Mouse (Mus musculus) spleen, adult 2 months (tissue): Measurements from ENCODE around the gene Cntn3. TPM values are rescaled to one million over a fixed set of nuclear protein-coding genes. Genes with fewer than 3 reads are reported as not detected.

Experiments used
- DNase-seq, 2 experiments: peaks; one replicate each; pipeline versions ENCODE4 v3.0.0 to v3.0.0-alpha.2; 2012 to 2021; ENCODE audit warnings: low spot score in 2 of 2, low read depth in 1 of 2
- H3K27ac ChIP-seq: fragments of 200-500 bp; 2 replicates; pipeline ENCODE4 v1.5.1; 2012; ENCODE audit warnings: low read length, inconsistent platforms; ENCODE audit not compliant: insufficient read depth
- H3K27me3 ChIP-seq: fragments of 200-500 bp; 2 replicates; pipeline ENCODE4 v1.6.1; 2012; ENCODE audit warnings: mild to moderate bottlenecking, moderate library complexity, low read length, inconsistent platforms; ENCODE audit not compliant: control insufficient read depth, insufficient read depth
- H3K36me3 ChIP-seq: fragments of 200-500 bp; 2 replicates; pipeline ENCODE4 v1.6.1; 2012; ENCODE audit warnings: mild to moderate bottlenecking, low read length, inconsistent platforms; ENCODE audit not compliant: control insufficient read depth, insufficient read depth
- H3K4me1 ChIP-seq: fragments of 200-500 bp; 2 replicates; pipeline ENCODE4 v1.6.1; 2011; ENCODE audit warnings: inconsistent platforms; ENCODE audit not compliant: control insufficient read depth, insufficient read depth, insufficient read length
- H3K4me3 ChIP-seq: fragments of 200-500 bp; 2 replicates; pipeline ENCODE4 v1.5.1; 2011; ENCODE audit warnings: mild to moderate bottlenecking, inconsistent platforms; ENCODE audit not compliant: insufficient read depth, insufficient read length; ENCODE audit errors: extremely low read depth
- CTCF ChIP-seq: fragments of 200-500 bp; IDR thresholded peaks from 2 replicates; pipeline ENCODE4 v1.5.1; 2011; ENCODE audit warnings: mild to moderate bottlenecking, inconsistent platforms; ENCODE audit not compliant: insufficient read depth, insufficient read length, insufficient replicate concordance; ENCODE audit errors: extremely low read depth
- POLR2A ChIP-seq: fragments of 200-500 bp; IDR thresholded peaks from 2 replicates; pipeline ENCODE4 v1.6.1; 2011; ENCODE audit warnings: low read depth, low read length, inconsistent platforms
- WGBS: fragments of 180-500 bp; shearing (Covaris S2); methylation state at CpG from one replicate; pipeline ENCODE4 v1.1.7; 2018; 5-methylcytosine and 5-hydroxymethylcytosine counted together
- polyA plus RNA-seq: library from polyadenylated mRNA; depleted of rRNA; stranded (reverse); fragments of >200 nt; gene quantifications from 2 replicates; pipeline ENCODE4 v1.2.3, GENCODE M21; 2012

Gene Cntn3
- polyA plus RNA-seq, 1 experiment: not detected

DNA sequence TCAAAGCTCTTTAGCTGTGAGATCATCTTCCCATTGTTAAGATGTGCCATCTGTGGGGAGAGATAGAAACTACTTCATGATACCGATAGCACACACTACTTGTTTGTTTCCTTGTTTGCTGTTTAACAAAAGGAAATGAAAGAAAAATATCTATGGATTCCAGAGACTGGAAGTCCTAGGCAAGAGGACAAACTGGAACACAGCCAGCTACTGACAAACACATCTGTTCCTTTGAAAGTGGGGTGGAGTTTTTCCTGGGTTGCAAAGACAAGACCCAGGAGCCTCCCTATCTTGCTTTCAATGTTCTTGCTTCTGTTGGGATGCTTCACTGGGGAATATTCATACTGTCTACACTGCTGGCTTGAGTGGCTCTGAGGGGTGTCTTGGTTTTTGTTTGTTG, 5.4 kb downstream of the Cntn3 start:
- peaks cover 2% of the 10 kb centered on the region; the same call in 1 of the 2 replicates for H3K27me3 ChIP-seq
- no peak overlapping the region for H3K27ac ChIP-seq
- no peaks in the 10 kb centered on the region for H3K36me3 ChIP-seq
- WGBS: 66% methylated on average over 1 of the region's 1 CpGs
- no peak overlapping the region for H3K4me3 ChIP-seq
- TF ChIP-seq CTCF: no peak
- TF ChIP-seq POLR2A: no peak
- DNase-seq: no peak
- no peaks in the 10 kb centered on the region for H3K4me1 ChIP-seq

- DNase-seq: no peak
- Histone ChIP-seq H3K4me1 (no peaks in the 10 kb centered on the region), H3K36me3 (no peaks in the 10 kb centered on the region), H3K27ac (no peak overlapping the region), H3K27me3 (peaks cover 2% of the 10 kb centered on the region; the same call in 1 of the 2 replicates), H3K4me3 (no peak overlapping the region)
- WGBS: 91% methylated on average over 1 of the region's 1 CpGs
- TF ChIP-seq CTCF (no peak), POLR2A (no peak)
Measured at GRCm38 (mm10) chr6:102565228-102565627, 7.7 kb downstream of the Cntn3 start.

DNA sequence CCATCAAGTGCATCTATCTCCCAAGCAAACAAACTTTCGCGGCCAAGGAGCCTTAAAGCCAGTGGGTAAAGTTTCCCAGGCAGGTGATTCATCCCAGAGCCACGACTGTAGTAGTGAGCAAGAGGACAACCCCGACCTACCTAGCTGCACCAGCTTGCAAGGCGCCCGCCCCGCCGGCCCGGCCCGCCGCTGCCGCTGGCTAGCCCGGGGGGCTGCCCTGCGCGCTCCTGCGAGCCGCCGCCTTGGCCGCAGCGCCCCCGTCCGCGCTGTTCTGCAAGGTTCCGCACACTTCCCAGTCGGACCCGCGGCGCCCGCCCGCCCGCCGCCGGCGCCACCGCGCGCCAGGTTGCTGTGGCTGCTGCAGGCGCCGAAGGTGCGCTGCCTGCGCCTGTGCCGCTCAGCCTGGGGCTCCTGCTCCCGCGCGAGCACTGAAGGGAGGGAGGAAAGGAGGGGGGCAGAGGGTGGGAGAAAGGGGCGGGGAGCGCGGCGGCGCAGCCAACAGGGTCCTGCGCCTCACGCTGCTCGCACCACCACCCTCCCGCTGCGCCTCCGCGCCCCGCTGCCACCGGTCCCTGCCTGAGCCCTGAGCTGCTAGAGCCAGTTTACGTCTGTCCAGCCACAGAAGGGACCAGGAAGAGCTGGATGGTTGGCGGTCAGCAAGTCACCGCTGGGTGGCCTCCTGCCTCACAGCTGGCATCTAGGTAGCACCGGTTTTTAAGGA, 8.7 kb downstream of the Cntn3 start:
- Histone ChIP-seq H3K4me3 (no peak overlapping the region), H3K36me3 (no peaks in the 10 kb centered on the region), H3K27ac (no peak overlapping the region), H3K27me3 (peaks cover 2% of the 10 kb centered on the region; the same call in 1 of the 2 replicates), H3K4me1 (no peaks in the 10 kb centered on the region)
- TF ChIP-seq CTCF: no peak
- no peak for TF ChIP-seq POLR2A
- no peak for DNase-seq
- WGBS: 4% methylated on average over 60 of the region's 63 CpGs

- TF ChIP-seq CTCF: no peak
- no peak for TF ChIP-seq POLR2A
- Histone ChIP-seq H3K36me3 (no peaks in the 10 kb centered on the region), H3K27ac (no peak overlapping the region), H3K27me3 (peaks cover 2% of the 10 kb centered on the region; the same call in 1 of the 2 replicates), H3K4me1 (no peaks in the 10 kb centered on the region), H3K4me3 (no peak overlapping the region)
- DNase-seq: no peak
- WGBS: 12% methylated on average over 7 of the region's 7 CpGs
Measured at GRCm38 (mm10) chr6:102563431-102563830, 9.5 kb downstream of the Cntn3 start.

GRCm38 (mm10) chr6:102557521-102557920, 15.4 kb downstream of the Cntn3 start:
- no peak for DNase-seq
- 84% methylated on average over 3 of the region's 3 CpGs for WGBS
- no peak overlapping the region for H3K4me3 ChIP-seq
- no peaks in the 10 kb centered on the region for H3K36me3 ChIP-seq
- TF ChIP-seq CTCF (no peak), POLR2A (no peak)
- H3K4me1 ChIP-seq: no peaks in the 10 kb centered on the region
- no peaks in the 10 kb centered on the region for H3K27me3 ChIP-seq
- H3K27ac ChIP-seq: no peak overlapping the region

DNA sequence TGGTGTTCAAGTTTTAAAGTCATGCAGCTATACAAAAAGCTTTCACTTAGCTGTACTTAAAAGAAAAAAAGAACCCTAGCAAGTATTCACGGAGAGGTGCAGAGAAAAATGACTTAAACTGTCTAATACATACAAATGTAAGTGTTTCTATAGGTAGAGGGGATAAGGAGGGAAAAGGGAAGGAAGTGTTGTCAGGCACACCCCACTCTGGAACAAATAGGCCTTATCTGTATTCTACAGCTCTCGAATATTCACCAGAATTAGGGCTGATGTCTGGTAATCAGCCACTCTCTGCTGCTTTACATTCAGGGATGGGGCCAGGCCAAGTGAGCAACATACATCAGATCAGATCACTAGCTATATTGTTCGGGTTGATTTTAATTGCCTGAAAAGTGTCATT, 16.4 kb downstream of the Cntn3 start:
- DNase-seq: no peak
- Histone ChIP-seq H3K4me1 (no peaks in the 10 kb centered on the region), H3K27ac (no peak overlapping the region), H3K4me3 (no peak overlapping the region), H3K36me3 (no peaks in the 10 kb centered on the region), H3K27me3 (no peaks in the 10 kb centered on the region)
- no peak for TF ChIP-seq POLR2A
- no peak for TF ChIP-seq CTCF
- WGBS: 17% methylated on average over 3 of the region's 3 CpGs

DNA sequence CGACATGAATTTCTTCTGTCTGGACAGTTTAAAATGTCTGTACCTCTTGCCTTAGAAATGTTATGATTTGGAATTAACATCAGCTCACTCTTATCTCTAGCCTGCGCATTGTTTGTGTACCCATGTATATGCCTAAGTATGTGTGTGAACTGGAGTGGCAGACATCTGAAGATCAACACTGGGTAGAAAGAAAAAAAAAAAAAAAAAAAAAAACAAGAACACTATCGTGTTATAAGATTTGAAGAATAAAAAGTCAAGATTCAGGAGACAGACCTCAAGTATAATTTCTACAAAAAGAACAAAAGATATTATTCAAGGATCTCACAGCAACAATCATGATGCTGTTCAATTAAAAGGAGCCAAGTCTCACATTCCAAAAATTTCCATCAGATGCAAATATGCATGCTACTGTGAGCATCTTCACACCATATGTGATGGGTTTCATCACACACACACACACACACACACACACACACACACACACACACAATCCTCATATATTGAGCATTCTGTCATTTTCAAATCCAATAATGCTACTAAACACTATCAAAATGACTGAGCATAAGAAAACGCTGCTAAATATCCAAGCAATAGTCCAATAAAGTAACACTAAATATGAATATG, 17.0 kb downstream of the Cntn3 start:
- DNase-seq: no peak
- Histone ChIP-seq H3K27ac (no peak overlapping the region), H3K27me3 (no peaks in the 10 kb centered on the region), H3K4me1 (no peaks in the 10 kb centered on the region), H3K4me3 (no peak overlapping the region), H3K36me3 (no peaks in the 10 kb centered on the region)
- TF ChIP-seq CTCF (no peak), POLR2A (no peak)
- 84% methylated on average over 4 of the region's 4 CpGs for WGBS
